Mouse (Mus musculus) left cerebral cortex, adult 8-10 months (tissue): ENCODE measurements around the gene Tubb4a. TPM values are rescaled to one million over a fixed set of nuclear protein-coding genes. Genes with fewer than 3 reads are reported as not detected.
"Not testable (repeated sequence)": the region's sequence is repeated elsewhere in the genome, so short reads cannot be mapped to it uniquely, and the experiment has no call there.

Experiments used
- DNase-seq, 2 experiments: peaks; one replicate each; pipeline ENCODE4 v3.0.0; 2022; ENCODE audit warnings: low spot score in 2 of 2
- total RNA-seq, 4 experiments: library from RNA; stranded (reverse); gene quantifications; 2 replicates each; pipeline ENCODE4 v1.2.4; 2022

Tubb4a gene
- 100 to 1,000 TPM; 607 to 698 (median 653) TPM for total RNA-seq

DNA sequence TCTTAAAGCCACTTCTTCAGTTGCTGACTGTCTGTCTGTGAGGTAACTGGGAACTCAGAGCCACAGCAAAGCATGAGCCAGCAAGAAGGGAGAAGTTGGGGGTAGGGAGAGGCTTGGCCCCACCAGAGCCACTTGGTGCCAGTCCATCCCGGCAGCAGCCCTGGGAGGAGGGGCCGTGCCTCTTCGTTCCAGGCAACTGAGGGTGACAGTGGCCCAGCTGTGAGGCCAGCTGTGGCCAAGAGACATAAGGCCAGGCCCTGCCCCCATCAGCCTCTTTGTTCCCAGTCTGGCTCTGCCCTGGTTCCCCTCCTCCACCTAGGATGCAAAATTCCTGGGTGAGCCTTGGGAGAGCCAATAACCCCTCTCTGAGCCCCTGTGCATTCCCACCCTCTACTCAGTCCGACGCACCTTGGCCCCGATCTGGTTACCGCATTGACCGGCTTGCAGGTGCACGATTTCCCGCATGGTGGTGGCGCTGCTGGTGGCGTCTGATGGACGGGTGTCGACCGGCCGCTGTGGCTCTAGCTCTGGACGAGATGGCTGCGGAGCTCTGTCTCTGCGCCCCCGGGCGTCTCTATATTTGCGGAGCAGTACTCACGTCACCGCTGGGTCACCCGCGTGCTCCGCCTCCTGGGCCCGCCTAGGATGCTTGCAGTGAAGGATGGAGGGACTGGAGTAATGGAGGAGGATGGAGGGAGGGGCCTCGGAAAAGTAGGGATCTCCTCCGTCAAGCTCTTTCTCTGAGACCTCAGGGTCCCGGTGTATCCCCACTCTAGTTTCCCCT lies at the start of gene Tubb4a:
TSS of gene Tubb4a (minus strand) at position 734 of the 784 bp plus-strand sequence.
- DNase-seq = peak; percentile 86 to 91

DNA sequence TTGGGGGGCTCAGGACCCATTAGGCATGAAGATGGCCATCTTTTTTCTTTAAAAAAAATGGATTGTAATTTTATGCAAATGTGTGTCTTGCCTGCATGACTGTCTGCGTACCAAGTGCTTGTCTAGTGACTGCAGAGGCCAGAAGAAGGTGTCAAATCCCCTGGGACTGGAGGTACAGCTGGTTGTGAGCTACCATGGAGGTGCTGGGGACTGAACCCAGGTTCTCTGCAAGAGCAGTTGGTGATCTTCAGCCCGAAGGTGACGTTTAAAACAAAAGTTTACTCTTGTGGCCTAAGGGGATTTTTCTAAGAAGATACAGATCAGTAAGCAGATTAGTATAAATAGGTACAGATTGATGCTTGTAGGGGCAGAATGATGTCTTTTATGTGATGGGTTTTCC lies 48.1 kb upstream of the Tubb4a start:
- no peak for DNase-seq

DNA sequence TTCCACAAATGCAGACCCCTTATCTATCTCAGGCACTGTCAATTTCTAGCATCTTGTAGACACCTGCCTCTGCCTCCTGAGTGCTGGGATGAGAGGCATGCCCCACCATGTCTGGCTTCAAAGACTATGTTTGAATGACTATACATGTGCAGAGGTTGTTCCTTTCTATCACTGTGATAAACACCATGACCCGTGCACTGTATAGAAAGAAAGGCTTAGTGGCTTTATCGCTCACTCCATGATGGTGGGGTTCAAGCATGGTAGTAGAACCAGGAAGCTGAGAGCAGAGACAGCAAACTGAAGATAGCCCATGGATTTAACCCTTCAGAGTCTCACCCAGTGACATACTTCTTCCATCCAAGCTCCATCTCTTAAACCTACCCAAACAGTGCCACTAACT lies 47.1 kb upstream of the Tubb4a start:
- no peak for DNase-seq

DNA sequence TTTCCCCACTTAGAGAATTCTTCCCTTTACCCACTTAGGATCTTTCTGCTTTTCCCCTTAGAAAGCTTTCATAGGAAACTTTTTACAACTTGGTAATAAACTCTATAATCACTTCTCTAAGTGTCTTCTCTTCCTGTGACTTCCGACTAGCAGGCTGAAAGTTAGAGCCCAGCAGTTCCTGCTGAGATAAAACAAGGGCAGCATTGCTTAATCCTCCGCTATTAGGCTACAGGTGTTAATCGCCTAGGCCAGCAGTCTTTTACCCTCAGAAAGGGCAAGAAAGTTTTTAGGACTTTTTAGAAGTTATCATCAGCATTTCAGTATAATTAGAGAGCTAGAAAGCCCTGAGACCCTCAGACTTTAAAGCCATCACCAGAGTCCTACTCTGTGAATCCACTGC lies 46.4 kb upstream of the Tubb4a start:
- not testable (repeated sequence) for DNase-seq

DNA sequence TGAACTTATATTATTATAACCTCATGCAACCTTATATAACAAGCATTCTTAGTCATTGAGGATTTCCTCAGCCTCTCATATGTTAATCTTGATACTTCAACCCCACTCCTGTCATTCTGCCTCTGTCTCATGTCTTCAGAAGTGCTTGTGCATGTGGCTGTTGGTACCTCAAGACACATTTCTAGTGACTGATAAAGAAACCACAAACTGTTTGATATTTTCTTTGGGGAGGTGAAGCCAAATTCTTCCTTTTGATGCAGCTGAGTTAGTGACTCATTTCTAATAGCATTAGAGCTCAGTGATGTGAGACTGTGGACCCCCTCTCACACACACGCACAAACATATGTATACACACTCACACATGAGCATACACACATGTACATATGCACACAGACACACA lies 44.2 kb upstream of the Tubb4a start:
- DNase-seq = no peak

DNA sequence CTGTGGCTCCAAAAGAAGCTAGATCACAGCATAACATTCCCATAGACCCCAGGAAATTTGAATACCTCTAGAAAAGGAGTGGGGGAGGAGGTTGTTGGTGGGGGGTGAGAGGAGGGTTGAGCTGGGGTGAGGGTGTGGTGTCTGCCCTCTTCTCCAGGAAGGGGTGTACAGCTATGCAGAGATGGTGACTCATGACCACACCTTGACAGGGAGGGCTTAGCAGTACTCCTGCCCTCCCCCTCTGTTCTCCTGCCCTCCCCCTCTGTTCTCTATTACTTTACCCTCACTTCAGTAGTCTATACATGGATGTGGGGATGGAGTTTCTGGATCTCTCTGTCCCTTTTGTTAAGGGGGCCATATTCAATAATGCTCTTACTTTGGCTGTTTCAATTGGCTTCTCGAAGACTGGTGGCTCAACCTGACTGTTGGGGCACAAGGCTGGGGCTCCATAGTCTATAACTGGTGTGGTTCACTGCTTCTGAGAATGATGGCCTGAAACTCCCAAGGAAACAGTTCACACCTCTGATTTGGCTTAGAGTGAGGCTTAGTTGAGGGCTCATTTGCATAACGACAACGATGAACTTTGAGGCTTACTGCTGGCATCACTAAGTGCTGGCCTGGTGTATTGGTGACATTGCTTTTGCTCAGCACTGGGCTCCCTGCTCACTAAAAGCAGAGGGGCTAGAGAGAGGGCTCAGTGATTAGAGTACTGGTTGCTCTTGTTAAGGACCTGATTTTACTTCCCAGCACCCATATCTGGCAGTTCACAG lies 38.5 kb upstream of the Tubb4a start:
- DNase-seq = no peak

DNA sequence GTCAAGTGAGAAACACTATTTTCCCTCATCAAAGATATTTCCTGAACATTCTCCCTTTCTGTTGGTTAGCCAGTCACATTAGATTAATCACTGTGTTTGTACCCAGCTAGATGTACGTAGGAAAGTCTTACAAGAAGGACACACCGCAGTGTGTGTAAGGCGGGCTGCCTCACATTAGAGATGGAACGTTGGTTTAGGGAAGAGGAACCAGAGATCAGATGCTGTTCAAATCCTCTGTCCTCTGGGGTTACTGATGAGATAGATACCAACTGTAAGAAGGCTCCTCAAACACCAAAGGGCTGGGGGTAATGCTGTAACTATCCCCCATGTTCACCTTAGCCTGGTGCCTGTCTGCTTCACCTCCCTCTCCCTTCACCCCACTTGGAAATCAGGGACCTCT lies 37.2 kb upstream of the Tubb4a start:
- DNase-seq = no peak

DNA sequence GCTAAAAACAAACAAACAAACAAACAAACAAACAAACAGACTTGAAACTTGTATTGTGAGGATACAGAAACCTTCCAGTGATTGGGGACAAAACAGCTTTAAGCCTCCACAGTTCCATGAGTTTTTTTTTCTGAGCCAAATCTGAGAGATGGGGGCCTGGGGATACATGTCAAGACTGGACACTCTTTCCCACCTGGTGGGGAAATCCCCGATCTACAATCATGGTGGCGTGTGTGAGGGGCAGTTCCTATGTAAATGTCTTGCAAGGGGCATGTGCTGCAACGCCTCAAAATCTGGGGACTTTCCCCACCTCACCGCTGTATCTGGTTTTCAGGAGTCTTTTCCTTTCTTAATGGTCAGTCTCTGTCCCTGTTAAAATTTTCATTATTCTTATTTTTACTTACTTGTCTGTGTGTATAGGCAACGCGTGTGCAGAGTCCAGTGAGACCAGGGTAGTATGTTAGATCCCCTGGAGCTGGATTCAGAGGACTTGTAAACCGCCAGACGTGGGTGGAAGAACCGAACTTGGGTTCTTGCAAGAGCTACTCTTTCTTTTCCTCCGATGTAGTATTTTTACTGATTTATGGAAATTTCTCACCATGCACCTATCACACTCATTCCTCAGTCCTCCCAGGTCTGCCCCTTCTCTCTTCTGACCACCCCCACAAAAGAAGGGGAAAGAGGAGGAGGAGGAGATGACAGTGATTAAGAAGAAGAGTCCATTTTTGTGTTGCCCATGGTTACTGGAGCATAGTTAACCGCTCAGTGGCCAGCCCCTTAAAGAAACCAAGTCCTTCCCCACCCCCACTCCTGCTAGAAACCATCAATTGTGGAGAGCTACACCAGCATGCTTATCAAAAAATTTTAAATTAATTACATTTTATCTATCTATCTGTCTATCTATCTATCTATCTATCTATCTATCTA lies 35.9 kb upstream of the Tubb4a start:
- no peak for DNase-seq

DNA sequence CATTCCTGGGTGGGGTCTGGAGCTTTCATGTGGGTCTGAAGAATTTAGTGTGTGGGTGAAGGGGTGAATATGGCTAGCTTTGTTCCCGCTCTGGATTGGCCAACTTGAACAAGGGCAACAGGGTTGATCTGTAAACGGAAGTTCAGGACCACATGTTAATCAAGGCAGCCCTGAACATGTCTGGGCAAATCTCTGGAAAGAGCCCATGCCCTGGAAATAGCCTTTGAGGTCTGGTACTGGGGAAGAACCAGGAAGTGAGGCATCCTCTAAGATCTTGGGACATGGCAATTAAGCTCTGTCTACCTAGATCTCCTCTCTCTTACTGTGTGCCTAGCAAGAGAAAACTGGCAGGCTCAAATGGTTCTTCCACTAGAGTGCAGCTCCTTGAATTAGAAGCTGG lies 34.3 kb upstream of the Tubb4a start:
- no peak for DNase-seq

DNA sequence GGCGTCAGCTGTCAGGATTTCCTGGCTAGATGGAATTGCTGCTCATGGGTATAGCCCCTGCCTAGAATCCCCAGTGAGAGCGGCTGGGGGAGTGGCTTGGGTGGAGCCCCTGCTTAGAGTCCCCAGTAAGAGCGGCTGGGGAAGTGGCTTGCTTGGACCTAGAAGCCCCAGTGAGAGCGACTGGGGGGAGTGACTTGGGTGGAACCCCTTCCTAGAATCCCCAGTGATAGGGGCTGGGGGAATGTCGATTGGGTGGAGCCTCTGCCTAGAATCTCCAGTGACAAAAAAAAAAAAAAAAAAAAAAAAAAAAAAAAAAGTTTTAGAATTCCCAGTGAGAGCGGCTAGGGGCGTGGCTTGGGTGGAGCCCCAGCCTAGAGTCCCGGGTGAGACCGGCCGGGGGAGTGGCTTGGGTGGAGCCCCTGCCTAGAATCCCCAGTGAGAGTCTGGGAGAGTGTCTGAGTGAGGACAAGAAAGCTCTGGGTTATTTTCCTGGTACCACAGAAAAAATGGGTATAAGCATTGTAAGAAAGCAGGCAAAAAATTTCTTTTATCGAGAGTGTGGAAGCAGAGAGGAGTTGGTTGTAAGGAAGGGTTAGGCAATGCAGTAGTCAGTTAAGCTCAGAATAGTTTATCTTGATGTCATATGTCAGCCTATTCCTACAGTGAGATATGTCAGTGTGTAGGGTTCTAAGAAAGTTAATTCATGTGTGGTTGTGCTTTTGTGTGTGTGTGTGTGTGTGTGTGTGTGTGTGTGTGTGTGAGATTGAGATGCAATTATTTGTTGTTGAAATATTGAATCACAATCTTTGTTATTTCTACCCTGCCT lies 31.2 kb upstream of the Tubb4a start:
- no peak for DNase-seq

DNA sequence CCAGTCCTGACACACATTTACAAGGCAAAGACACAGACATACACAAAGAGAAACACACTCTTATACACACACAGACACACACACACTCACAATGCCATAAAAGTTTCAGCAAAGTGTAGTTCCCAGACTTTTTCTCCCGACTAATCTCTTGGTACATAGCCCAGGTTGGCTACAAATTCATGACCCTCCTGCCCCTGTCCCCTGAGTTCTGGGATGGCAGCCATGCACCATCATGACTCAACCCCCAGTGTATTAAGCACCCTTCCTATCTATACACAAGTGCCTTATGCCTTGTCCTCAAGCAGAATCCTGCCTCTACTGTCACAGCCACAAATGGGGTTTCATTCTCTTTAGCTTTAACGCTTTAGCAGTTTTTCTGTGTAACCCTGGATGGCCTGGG lies 29.2 kb upstream of the Tubb4a start:
- no peak for DNase-seq

DNA sequence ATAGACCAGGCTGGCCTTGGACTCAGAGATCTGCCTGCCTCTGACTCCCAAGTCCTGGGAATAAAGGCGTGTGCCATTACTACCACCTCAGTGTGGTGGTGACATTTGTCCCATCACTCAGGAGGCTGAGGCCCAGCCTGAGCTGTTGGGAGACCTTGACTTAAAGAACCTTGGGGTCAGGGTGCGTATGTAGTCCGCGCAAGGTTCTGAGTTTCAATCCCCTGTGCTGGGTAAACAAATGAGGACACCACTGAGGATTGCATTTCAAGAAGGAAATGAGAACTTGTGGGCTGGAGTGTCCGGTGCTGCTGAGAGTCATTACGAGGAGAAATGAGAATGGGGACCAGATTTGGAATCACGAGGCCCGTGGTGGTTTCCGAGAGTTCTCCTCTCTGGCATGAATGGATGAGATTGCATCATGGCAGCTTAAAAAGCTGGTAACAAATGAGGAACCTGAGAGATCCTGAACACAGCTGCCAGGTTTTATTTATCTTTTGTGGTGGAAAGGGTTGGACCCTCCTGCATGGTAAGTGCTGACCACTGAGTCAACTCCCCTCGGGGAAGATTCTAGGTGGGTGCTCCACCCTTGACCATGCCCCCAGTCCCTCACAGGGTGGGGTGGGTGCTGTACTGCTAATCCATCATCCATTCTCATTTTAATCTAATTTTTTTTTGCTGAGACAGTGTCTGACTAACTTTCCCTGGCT lies 25.3 kb upstream of the Tubb4a start:
- no peak for DNase-seq

DNA sequence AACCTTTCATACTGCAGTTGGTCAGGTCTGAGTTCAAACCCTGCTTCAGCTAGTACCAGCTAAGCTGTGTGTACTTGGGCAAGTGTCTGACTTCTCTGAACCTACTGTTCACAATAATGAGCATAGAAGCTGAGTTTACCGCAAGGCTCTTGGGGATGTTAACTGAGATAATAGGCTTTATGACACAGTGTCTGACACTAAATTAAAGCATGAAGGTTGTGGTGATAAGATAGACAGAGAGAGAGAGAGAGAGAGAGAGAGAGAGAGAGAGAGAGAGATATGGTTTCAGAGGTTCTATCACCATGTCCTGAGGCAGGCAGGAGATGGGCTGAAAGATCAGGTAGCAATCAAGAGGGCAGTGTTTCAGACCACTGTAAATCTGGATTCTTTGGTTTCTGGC lies 22.4 kb upstream of the Tubb4a start:
- DNase-seq = no peak

DNA sequence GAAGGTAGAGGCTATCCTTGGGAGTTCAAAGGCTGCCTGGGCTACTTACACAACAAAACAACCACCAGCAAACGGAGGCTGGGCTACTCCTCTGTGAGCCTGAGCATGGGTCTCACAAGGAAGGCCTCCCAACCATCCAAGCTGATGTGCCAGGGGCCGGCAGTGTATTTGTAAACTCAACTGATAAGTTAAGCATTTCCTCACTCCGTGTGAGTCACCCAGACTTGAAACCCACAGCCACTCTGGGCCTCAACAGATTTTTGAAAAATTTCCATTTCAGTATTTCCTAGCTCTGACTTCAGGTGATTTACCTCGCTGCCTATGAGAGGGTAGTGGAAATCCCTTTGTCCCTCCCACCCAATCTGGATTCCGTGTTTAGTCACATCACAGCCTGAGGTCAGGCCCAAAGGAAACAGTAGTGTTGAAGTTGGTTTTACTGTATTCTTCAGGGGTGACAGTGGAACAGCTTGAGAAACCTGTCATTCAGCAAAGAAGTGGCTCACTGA lies 21.1 kb upstream of the Tubb4a start:
- no peak for DNase-seq

DNA sequence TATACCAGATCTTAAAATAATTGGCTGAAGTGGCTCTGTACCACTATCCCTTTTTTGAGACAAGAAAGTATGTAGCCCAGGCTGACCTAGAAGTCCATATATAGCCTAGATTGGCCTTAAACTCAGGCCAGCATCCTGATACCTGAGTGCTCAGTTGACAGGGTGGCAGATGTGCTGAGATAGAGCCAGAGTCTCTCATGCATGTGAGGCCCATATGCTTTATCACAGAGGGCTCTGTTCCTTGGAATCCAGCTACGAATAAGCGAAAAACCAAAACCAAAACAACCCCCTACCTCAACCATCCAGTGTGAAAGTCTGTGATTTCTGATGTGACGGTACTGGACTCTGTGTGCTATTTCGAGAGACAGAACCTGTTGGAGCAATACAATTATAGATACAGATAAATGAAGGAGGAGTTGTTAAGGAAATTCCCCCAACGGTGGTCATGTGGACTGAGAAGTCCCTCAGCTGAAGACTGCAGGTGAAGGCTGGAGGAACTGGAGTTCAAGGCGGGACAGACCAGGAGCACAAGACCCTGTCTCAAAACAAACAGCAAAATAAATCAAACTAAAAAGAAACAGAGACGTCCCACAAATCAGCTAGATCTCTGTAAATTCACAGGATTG lies 20.6 kb upstream of the Tubb4a start:
- DNase-seq = no peak

DNA sequence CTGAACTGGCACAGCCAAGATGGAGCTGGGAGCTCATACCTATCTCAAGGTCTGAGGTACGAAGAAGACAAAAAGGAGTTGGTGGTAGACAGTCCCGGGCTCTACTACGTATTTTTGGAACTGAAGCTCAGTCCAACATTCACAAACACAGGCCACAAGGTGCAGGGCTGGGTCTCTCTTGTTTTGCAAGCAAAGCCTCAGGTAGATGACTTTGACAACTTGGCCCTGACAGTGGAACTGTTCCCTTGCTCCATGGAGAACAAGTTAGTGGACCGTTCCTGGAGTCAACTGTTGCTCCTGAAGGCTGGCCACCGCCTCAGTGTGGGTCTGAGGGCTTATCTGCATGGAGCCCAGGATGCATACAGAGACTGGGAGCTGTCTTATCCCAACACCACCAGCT lies 19.5 kb upstream of the Tubb4a start:
- DNase-seq = no peak

DNA sequence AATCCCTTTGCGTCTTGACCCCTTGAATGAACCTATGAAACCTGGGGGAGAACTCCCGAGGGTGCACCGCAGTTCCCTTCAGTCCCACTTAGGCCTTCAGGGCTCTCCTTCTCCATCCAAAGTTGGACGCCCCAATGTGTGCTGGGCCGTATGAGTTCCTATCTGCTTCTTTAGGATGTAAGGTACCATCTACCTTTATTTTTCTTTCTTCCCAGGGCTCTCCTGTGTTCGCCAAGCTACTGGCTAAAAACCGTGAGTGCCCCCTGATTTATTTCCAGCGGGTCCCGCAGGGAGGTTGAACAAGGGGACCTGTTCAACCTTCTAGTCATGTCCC lies 18.4 kb upstream of the Tubb4a start:
- no peak for DNase-seq

DNA sequence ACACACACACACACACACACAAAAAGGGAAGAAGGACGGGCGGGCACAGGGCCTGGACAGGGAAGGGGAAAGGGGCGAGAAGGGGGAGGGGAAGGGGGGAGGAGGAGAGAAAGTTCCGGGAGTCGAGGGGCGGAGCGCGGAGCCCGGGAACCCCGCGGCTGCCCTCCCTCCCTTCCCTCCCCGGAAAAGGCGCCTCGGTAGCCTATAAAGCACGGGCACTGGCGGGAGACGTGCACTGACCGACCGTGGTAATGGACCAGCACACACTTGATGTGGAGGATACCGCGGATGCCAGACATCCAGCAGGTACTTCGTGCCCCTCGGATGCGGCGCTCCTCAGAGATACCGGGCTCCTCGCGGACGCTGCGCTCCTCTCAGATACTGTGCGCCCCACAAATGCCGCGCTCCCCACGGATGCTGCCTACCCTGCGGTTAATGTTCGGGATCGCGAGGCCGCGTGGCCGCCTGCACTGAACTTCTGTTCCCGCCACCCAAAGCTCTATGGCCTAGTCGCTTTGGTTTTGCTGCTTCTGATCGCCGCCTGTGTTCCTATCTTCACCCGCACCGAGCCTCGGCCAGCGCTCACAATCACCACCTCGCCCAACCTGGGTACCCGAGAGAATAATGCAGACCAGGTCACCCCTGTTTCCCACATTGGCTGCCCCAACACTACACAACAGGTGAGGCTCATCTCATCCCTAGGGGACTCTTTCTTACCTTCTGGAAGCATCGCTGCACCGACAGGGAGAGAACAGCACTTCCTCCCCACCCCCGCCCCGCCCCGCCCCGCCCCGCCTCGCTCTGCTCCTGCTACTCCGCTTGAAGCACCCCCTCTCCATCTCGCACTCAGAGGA lies 17.8 kb upstream of the Tubb4a start, which contains the start of gene Tnfsf9:
TSS of gene Tnfsf9 (plus strand) at position 145 of the 854 bp plus-strand sequence.
- DNase-seq = peak in 1 of 2 experiments; percentile 25

DNA sequence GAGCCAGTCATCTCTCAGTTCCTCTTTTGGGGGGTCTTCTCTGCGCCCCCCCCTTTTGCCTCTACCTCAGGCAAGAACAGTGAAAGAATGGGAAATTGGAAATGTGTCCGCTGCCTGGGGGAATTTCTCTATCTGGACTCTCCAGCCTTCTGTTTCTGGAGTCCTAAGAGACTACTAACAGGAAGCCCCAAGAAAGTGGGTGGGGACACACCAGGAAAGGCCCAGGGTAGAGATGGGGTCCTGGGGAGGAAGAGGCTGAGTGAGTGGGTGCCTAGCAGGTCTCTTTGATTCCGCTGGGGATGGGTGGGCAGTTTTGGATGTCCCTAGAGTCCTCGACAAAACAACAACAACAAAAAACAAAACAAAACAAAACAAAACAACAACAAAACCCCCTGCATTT lies 16.9 kb upstream of the Tubb4a start:
- DNase-seq = no peak
